Mouse (Mus musculus) c-Kit-positive CD71-positive TER-119-positive erythroid progenitor cells, embryonic 14.5 days (primary cell): Measurements from ENCODE around the gene Depdc5.
A peak's percentile ranks its signal among the peaks of the same experiment; 100 is the strongest.
"Not testable (repeated sequence)": the region's sequence is repeated elsewhere in the genome, so short reads cannot be mapped to it uniquely, and the experiment has no call there.

ENCODE experiments used
- DNase-seq: peaks from one replicate; pipeline ENCODE4 v3.0.0-alpha.2; 2013; ENCODE audit warnings: low spot score

Depdc5 gene

DNA sequence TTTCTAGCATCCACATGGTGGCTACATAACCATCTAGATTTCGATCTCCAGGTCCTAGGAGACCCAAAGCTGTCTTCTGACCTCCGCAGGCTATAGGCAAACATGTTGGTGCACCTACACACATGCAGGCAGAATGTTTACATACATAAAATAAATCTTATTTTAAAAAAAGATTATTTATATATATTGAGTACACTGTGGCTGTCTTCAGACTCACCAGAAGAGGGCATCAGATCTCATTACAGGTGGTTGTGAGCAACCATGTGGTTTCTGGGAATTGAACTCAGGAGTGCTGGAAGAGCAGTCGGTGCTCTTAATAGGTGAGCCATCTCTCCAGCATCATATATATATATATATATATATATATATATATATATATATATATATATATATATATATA lies 50.6 kb downstream of the Depdc5 start:
- DNase-seq: no peak

DNA sequence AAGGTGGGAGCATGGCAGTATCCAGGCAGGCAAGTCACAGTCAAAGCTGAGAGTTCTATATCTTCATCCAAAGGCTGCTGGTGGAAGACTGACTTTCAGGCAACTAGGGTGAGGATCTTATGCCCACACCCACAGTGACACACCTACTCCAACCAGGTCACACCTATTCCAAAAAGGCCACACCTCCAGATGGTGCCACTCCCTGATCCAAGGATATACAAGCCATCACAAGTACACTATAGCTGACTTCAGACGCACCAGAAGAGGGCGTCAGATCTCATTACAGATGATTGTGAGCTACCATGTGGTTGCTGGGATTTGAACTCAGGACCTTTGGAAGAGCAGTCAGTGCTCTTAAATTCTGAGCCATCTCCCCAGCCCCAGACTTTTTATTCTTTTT lies 55.8 kb downstream of the Depdc5 start:
- not testable (repeated sequence) for DNase-seq

DNA sequence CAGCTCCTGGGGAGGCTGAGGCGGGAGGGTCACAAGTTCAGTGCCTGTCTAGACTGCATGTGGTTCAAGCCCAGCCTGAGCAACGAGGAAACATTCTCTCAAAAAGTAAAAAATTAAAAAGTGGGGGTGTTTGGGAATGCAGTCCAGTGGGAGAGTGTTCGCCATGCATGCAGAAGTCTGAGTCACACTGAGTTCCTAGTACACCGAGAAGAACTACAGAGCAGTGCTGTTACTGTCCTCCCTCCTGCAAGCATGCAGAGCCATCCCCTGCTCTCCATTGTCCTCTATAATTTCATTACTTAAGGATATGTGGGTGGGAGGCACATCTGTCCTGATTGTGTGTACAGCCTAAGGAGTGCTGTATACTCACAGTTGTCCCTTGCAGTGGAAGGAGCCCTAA lies 59.4 kb downstream of the Depdc5 start:
- DNase-seq: no peak

DNA sequence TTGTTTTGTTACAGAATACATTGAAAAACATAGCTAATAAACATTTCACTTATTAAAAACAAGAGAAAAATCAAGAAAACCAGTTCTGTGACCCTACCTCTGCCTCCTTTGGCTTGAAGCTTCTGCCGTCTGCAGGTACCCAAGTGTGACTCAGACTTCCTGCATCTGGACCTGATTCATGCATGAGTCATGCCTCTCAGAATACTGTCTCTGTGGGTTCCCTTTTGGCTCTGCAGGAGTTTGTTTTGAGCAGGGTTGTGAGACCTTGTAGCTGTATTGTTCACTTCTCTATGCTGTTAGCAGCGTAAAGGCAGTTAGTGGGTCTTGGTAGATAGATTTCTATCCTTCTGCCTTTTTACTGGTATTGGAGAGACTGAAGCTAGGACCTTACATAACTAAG lies 67.3 kb downstream of the Depdc5 start:
- no peak for DNase-seq

DNA sequence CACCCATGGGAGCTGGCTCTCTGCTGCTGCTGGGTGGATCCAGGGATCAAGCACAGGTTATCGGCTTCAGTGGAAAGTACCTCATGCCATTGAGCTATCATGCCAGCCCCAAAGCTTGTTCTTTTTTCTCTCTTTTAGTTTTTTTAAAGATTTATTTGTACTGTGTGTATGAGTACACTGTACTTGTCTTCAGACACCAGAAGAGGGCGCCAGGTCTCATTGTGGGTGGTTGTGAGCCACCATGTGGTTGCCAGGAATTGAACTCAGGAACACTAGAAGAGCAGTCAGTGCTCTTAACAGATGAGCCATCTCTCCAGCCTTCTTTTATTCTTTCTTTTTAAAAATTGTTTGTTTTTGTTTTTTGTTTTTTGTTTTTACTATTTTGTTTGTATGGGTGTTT lies 71.2 kb downstream of the Depdc5 start:
- DNase-seq: no peak

DNA sequence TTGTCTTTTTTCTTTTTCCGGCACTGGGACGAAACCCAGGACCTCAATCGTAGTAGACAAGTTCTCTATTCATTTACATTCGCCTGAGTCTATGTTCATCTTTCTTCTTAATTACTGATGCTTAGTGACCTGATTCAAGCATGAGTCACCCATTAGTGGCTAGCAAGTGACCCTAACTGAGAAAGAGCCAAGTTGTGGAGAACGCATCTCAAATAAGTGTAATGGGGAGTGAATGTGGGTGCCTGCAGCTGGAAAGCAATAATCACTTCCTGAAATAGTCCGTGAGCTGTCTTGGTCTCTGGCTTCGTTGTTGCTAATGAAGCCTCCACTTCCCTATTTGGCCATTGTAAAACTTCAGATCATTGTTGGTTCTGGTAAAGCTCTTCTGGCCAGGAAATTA lies 77.1 kb downstream of the Depdc5 start:
- no peak for DNase-seq

DNA sequence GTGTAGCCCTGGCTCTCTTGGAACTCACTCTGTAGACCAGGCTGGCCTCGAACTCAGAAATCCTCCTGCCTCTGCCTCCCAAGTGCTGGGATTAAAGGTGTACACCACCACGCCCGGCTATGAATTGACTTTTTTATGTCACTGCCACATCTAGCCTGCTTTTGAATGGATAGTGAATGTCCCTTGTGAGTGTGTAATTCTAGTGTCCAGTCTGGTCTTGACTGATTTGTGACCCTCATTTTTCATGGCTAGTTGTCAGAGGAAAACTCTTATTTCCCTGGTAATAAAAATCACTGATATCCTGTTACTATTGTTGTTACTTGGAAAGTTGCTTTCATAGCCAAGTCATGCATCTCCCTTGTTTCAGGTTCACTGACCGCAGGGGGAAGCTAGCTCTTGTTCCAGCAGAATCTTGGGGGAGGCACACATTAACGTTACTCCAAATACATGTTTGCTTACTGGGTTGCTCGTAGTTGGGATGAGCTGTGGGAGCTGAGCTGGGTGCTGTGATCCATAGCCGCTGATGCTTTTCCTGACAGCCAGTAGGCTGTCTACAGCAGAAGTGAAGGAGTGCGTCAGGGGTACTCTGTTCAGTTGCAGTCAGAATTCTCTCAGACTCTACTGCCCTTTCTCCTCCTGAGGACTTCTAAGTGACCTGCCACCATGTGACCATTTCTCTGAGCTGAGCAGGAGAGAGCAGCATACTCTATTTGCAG lies 77.9 kb downstream of the Depdc5 start:
- no peak for DNase-seq

DNA sequence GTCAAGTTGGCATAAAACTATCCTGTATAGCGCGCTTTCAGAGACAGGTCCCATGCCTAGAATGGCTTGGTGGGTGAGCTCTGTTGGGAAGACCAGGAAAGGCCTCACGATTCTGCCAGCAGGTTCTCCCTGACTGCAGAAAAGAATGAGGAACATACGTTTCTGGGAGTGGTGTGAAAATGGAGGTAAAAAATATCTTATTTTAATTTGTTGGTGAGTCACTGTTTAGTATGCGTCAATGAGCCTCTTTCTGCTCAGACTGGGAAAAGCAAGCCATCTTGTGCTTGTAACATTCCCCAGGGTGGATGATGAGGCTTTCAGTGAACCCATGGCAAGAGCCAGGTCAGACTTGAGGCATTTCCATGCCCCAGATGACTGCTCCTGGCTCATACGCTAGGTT lies 86.6 kb downstream of the Depdc5 start:
- DNase-seq: peak; percentile 18

DNA sequence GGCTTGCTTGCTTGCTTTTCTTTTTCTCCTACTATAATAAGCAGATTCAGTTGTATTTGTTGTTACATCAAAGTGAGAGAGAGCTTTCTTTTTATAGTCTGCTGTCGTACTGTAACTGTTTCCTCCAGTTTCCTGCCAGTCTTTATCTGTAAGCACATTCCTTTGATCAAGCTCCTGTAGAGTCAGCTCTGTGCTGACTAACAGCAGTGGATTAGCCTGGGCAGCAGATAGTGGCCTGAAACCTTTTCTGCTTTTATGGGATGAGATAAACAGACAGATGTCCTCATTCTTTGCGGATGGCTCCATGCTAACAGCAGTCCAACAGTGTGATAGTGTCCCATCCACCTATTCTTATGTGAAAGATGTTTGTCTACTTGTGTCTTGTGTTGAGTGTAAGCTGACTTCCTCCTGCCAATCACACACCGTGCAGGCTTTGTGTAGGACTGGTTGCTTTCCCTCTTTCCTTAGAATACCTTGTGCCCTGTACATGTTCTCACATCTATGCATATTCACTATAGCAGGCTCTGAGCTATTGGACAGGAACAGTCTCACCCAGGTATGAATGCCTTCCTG lies 87.3 kb downstream of the Depdc5 start:
- DNase-seq: peak; percentile 69

DNA sequence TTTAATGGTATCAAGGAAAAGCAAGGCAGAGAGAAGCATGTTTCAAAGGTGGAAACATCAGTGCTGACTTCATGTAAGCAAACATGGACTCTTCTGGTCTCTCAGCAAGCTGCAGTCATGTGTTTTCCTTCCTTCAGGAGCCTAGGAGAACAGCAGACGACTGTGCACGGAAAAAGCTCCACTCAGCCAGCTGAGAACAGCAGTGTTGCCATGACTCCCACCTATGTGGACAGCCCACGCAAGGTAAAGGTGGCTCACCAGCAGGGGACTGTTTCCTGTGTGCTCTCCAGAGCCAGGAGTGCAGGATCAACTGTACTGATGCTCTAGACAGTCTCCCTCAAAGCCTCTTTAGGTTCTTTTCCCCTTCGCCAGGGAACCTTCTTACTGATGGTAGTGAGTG lies 92.2 kb downstream of the Depdc5 start:
- no peak for DNase-seq

DNA sequence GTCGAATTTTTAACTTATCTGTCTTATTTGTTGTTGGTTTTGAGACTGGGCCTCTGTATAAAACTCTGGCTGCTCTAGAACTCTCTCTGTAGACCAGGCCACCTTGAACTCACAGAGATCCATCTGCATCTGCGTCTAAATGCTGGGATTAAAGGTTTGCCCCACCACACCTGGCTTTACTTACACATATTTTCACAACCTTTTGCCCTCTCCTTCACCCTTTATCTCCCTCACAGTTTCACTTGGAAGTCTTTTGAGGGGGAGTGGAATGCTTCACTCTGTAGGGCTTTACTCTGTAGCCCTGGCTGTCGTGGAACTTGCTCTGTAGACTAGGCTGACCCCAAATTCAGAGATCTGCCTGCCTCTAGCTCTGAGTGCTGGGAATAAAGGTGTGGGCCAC lies 98.1 kb downstream of the Depdc5 start:
- DNase-seq: no peak

DNA sequence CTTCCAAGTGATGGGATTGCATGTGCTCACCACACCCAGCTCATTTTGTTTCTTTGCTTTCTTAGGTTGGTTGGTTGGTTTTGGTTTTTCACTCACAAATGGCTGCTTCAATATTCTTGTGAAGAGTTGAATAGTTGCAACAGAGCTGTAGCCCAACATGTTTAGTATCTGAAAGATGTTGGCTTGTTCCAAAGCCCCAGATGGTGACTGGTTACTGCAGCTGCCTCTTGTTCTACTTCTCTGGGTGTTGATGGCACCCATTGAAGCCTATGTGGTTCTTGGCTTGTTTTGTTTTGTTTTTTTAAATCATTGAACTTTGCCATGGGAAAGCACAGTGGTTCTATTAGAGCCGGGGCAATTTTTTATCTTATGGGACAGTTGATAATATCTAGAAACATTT lies 99.1 kb downstream of the Depdc5 start:
- no peak for DNase-seq

DNA sequence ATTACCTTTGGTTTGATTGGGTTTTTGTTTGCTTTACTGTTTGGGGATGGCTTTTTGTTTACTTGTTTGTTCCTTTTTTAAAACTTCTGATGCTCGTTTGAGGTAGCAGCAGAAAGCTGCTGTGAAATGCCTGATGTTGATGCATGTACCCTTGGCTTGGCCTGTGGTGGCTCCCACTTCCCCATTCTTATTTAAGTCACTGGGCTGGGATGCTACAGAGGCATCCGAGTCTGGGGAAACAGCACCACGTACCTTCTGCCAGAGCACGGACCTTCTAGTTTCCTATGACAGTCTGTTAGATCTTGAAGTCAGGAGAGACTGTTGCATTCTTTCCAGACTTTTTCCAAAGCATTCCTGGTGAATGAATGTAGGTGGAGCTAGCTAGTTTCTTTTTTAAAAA lies 113.0 kb downstream of the Depdc5 start:
- no peak for DNase-seq

DNA sequence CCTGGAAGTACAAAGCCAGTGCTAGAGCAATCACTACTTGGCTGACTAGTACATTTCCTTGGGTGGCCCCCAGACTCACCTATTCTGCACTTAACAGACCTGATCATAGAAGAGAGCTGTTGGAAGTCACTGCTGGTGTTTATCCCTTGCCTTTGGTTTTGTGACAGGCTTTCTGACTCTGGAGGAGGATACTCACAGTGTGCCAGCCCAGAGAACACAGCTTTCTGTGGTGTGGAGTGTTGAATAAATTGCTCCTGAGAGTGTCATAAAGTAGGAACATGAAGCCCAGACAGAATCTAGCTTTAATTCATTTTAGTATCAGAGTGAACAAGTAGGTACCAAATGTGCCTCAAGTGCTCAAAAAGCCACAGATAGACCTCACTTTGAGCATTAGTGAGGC lies 113.7 kb downstream of the Depdc5 start:
- DNase-seq: no peak

DNA sequence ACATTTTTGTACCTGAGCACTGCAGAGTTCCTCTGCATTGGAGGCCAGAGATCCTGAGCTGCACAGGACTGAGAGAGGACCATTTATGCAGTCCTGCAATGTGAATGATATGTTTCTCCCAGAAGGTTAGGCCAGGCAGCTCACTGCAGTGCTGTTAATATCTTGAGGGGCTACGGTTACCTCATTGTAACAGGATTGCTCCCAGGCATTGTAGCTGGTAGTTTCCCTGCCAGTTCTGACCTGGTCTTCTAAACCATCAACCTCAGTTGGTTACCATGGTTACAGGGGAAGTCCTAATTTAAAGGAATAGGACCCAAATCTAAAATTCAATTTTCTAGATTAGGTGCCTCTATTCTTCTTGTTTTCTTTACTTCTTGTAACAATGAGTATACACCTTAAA lies 121.9 kb downstream of the Depdc5 start:
- DNase-seq: no peak

DNA sequence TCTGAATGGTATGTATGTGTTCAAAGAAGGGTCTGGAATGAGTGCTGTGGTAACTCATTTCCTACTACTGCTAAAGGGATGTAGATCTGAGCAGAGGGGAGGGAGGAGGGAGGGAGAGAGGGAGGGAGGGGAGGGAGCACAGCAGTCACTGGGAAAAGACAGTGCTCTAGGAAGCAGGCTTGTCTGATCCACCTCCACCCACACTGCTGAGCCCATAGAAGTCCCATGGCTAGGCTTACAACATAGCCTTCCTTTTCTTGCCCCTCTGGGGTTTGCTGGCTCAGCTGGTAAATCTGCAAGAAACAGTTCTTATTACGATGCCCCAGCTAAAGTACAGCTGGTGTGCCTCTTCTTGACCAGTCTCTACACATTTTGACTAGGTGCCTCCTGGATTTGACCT lies 124.4 kb downstream of the Depdc5 start:
- no peak for DNase-seq

DNA sequence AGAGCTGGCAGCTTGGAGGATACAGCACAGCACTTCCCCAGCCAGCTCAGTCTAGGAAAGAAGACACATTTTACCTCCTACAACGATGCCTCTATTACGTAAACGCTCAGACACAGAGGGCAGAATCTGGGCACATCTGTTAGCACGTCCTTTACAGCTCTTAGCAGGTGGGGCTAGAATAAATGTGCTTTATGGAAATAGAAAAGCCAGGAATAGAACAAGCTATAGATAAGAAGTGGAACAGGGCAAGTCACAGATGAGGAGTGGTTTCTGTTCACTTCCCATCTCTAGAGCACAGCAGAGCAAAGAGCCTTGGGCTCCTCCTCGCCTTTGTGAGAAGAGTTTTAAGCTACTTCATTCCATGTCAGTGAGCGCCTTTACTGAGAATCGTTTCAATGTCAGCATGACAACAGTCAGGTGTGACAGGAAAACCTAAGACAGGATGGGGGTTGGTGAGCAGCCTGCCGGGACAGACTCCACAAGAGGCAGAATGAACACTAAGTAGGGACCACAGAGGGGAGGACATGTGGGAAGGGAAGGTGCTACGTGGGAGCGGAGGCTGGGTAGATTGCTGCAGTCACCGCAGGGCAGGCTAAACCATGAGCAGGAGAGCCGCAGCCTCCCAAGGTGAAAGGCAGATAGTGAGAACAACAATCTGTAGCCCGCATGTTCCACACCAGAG lies 126.6 kb downstream of the Depdc5 start:
- no peak for DNase-seq

DNA sequence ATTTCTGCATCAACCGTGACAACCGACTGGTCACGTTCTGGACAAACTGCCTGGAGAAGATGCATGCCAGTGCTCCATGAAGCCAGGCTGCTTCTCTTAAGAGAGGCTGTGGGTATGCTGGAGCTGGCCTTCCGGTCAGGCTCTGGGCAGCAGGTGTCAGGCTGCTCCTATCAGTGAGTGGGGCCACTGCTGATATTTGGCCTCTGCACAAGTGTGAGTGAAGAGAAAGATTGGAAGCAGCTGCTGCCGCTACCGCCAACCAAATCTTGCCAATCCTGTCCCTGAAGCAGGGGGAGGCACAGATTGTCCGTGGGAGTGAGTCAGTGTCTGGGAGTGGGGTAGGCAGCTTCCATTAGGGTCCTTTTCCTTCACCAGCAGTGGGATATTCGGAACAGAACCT lies 127.7 kb downstream of the Depdc5 start:
- no peak for DNase-seq

DNA sequence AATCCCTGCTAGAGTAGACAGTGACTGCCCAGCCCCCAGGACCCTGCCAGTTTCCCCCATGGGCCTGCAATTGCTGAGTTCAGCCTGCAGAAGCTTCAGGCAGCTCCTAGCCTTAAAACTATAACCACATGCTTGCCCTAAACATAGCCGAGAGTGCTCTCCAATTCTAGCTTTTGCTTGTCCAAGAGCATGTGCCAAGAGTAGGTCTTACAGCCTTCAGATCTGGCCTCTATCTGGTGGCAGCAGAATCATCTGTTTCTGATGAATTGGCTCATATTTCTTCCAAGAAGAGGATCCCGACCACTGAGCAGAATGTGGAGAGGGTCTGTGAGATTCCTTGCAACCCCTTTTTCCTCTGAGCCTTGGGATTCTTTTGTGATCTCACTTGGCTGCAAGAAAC lies 131.0 kb downstream of the Depdc5 start:
- DNase-seq: no peak

DNA sequence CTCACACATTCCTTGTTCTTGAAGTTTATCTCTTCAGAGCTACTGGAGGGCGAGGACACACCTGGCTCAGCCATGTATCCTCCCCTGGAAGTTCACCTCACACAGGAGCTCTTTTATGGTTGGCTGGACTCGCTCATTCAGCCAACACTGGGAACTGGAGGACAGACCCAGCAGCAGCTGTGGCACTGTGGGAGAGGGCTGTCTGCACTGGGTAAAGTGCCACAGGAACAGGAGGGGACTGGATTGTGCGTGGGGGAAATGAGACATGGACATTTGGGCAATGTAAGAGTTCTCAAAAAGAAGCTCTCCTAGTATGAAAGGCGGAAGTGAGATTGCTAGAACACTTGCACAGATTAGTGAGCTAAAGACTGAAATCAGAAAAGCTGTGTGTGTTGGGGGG lies 132.3 kb downstream of the Depdc5 start:
- DNase-seq: no peak

DNA sequence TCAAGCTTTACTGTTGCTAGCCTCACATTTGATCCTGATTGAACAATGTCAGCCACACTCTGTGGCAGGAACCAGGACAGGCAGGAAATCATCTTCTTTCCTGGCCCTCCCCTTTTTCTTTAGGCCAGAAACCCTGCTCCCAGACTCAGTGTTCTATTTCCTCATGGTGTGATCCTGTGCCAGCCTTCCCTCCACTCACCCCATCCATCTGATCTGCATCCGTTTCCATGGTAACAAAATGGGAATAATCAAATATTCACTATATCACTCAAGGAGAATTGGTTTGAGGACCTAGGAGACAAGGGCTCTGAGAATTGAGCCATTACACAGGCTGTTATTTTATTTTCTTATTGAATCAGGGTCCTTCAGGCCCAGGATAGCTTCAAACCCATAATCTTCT lies 133.1 kb downstream of the Depdc5 start:
- no peak for DNase-seq

DNA sequence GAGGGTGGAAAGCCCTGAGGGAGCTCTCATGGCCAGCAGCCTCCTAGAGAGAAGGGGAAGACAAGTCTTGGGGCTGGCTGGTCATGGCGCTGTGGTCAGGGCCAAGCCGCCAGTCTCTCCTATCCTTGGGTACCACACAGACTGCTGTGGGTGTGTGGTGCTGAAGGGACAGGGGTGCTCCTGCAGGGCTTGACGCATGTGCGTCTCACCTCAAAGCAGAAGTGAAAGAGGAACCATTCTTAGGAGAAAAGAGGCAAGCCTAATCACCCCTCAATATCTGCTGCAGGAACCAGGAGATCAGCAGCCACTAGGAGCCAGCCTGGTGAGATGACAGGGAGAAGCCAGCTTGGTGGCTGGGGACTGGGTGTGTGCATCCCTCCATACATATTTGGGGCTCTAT lies 134.2 kb downstream of the Depdc5 start:
- DNase-seq: no peak

DNA sequence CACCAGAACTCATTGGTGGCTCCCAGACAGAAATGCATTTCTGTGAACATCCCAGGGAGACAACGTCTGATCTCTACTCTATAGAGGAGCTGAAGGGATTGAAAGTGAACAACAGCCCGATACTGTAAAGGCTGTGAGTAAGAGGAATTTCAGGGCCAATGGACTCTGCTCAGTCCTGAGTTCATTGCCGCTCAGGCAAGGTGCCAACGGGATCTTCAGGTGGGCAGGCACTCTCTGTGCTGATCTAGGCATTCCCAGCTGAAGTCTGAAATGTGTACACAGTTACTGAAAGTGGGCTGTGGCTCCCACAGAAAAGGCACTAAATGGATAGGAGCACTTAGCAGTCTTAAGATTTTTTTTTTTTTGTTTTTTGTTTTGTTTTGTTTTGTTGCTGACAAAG lies 135.3 kb downstream of the Depdc5 start:
- DNase-seq: no peak

DNA sequence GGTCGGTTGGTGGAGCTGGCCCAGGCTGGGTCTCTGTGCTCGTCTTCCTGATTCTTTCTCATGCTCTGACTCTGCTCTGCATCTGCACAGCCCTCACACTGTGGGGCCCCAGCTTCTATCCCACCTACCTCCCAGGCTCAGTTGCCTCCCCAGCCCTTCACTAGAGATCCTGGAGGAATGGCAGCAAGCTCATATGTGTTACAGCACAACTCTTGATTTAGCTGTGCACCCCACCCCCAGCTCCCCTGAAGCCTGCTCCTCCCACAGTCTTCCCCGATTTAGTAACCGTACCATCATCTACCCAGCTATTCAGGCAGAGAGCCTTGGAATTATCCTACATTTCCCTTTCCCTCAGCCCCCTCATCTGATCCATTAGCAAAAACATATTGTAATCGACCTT lies 137.6 kb downstream of the Depdc5 start:
- DNase-seq: no peak
